Mouse (Mus musculus) CH12.LX (cell line): Measurements from ENCODE around the gene Dclk3. TPM values are rescaled to one million over a fixed set of nuclear protein-coding genes. Genes with fewer than 3 reads are reported as not detected.

Experiments used
- DNase-seq: peaks from one replicate; pipeline ENCODE4 v3.0.0-alpha.2; 2013; ENCODE audit errors: extremely low read depth
- H3K27ac ChIP-seq: 2 replicates; pipeline ENCODE4 v1.5.1; 2012; ENCODE audit warnings: low read depth, mild to moderate bottlenecking, control low read depth, moderate library complexity; ENCODE audit not compliant: insufficient read depth
- H3K27me3 ChIP-seq: replicated peaks from 2 replicates; pipeline ENCODE3; 2012; ENCODE audit warnings: inconsistent platforms
- H3K36me3 ChIP-seq, 2 experiments: replicated peaks in 1 of 2; 2 replicates each; pipeline versions ENCODE3 to v1.6.1; 2012; ENCODE audit warnings: inconsistent platforms in 1 of 2, low read length in 1 of 2, mild to moderate bottlenecking in 1 of 2, mixed read lengths in 1 of 2, moderate library complexity in 1 of 2; ENCODE audit not compliant: control insufficient read depth in 1 of 2, insufficient read depth in 1 of 2
- H3K4me1 ChIP-seq, 2 experiments: 2 replicates each; pipeline ENCODE4 v1.6.1; 2012; ENCODE audit warnings: inconsistent platforms in 1 of 2, moderate library complexity in 1 of 2; ENCODE audit not compliant: insufficient read depth in 2 of 2, control insufficient read depth in 1 of 2
- H3K4me2 ChIP-seq: 2 replicates; pipeline ENCODE4 v1.6.1; 2012; ENCODE audit warnings: low read depth, mild to moderate bottlenecking, control low read depth; ENCODE audit not compliant: poor library complexity, insufficient read depth, severe bottlenecking
- H3K4me3 ChIP-seq, 3 experiments: fragments of 150-350 bp in 1 of 3; sonication (generic) in 1 of 3; replicated peaks in 1 of 3; 2 replicates each; pipeline versions ENCODE3 to v1.5.1; 2011 to 2012; ENCODE audit warnings: low read depth in 2 of 3, low read length in 2 of 3, mild to moderate bottlenecking in 2 of 3, moderate library complexity in 2 of 3, control low read depth in 1 of 3, improper control_type of control experiment in 1 of 3, inconsistent platforms in 1 of 3, mixed read lengths in 1 of 3; ENCODE audit not compliant: poor library complexity in 1 of 3
- H3K79me2 ChIP-seq: replicated peaks from 2 replicates; pipeline ENCODE4 v1.6.1; 2012; ENCODE audit warnings: mild to moderate bottlenecking, moderate library complexity; ENCODE audit not compliant: control insufficient read depth, poor library complexity, insufficient read depth, severe bottlenecking; ENCODE audit errors: extremely low read depth
- H3K9ac ChIP-seq: 2 replicates; pipeline ENCODE4 v1.6.1; 2012; ENCODE audit warnings: low read depth, mild to moderate bottlenecking, control low read depth, moderate library complexity; ENCODE audit not compliant: insufficient read depth
- H3K9me3 ChIP-seq: replicated peaks from 2 replicates; pipeline ENCODE3; 2012; ENCODE audit warnings: low read length, inconsistent platforms, mixed read lengths
- BHLHE40 ChIP-seq: IDR thresholded peaks from 2 replicates; pipeline ENCODE4 v1.6.1; 2011; ENCODE audit warnings: mild to moderate bottlenecking, low read depth, low read length, improper control_type of control experiment
- CHD1 ChIP-seq: IDR thresholded peaks from 2 replicates; pipeline ENCODE4 v1.6.1; 2012; ENCODE audit warnings: low read depth, low read length, improper control_type of control experiment, inconsistent platforms
- E2F4 ChIP-seq: IDR thresholded peaks from 2 replicates; pipeline ENCODE4 v1.6.1; 2011; ENCODE audit warnings: low read depth, low read length, improper control_type of control experiment; ENCODE audit not compliant: insufficient replicate concordance
- HCFC1 ChIP-seq: IDR thresholded peaks from 2 replicates; pipeline ENCODE4 v1.6.1; 2012; ENCODE audit warnings: low read depth, mild to moderate bottlenecking, inconsistent platforms, low read length, improper control_type of control experiment
- IRF4 ChIP-seq: IDR thresholded peaks from 2 replicates; pipeline ENCODE4 v1.6.1; 2014; ENCODE audit warnings: low read depth, mild to moderate bottlenecking, inconsistent platforms, low read length, improper control_type of control experiment
- JUN ChIP-seq: IDR thresholded peaks from 2 replicates; pipeline ENCODE4 v1.6.1; 2011; ENCODE audit warnings: low read depth, mild to moderate bottlenecking, low read length, improper control_type of control experiment, moderate library complexity; ENCODE audit not compliant: insufficient read depth
- JUND ChIP-seq: conservative IDR thresholded peaks from 2 replicates; pipeline ENCODE4 v1.6.1; 2011; ENCODE audit warnings: low read depth, low read length, improper control_type of control experiment
- KAT2A ChIP-seq: IDR thresholded peaks from 2 replicates; pipeline ENCODE4 v1.6.1; 2012; ENCODE audit warnings: low read length, improper control_type of control experiment, inconsistent platforms; ENCODE audit not compliant: insufficient replicate concordance
- MAX ChIP-seq: IDR thresholded peaks from 2 replicates; pipeline ENCODE4 v1.6.1; 2011; ENCODE audit warnings: low read length, improper control_type of control experiment
- MEF2A ChIP-seq: IDR thresholded peaks from 2 replicates; pipeline ENCODE4 v1.6.1; 2014; ENCODE audit warnings: low read depth, mild to moderate bottlenecking, inconsistent platforms, low read length, improper control_type of control experiment, borderline replicate concordance
- PAX5 ChIP-seq: IDR thresholded peaks from 2 replicates; pipeline ENCODE4 v1.6.1; 2012; ENCODE audit warnings: low read length, inconsistent platforms, mixed read lengths
- POLR2A ChIP-seq: IDR thresholded peaks from 2 replicates; pipeline ENCODE4 v1.6.1; 2011; ENCODE audit warnings: low read depth, mild to moderate bottlenecking, improper control_type of control experiment, low read length
- RAD21 ChIP-seq: IDR thresholded peaks from 2 replicates; pipeline ENCODE4 v1.6.1; 2011; ENCODE audit warnings: low read depth, mild to moderate bottlenecking, low read length, improper control_type of control experiment, moderate library complexity
- RCOR1 ChIP-seq: conservative IDR thresholded peaks from 2 replicates; pipeline ENCODE4 v1.6.1; 2012; ENCODE audit warnings: low read depth, mild to moderate bottlenecking, inconsistent platforms, low read length, improper control_type of control experiment
- SIN3A ChIP-seq: IDR thresholded peaks from 2 replicates; pipeline ENCODE4 v1.6.1; 2012; ENCODE audit warnings: low read length, improper control_type of control experiment, inconsistent platforms
- TCF12 ChIP-seq: IDR thresholded peaks from 2 replicates; pipeline ENCODE4 v1.6.1; 2014; ENCODE audit warnings: low read depth, mild to moderate bottlenecking, inconsistent platforms, low read length, improper control_type of control experiment
- UBTF ChIP-seq: IDR thresholded peaks from 2 replicates; pipeline ENCODE4 v1.6.1; 2012; ENCODE audit warnings: low read depth, mild to moderate bottlenecking, inconsistent platforms, low read length, improper control_type of control experiment, moderate library complexity
- ZC3H11A ChIP-seq: IDR thresholded peaks from 2 replicates; pipeline ENCODE4 v1.6.1; 2012; ENCODE audit warnings: low read depth, mild to moderate bottlenecking, inconsistent platforms, low read length, improper control_type of control experiment
- ZKSCAN1 ChIP-seq: IDR thresholded peaks from 2 replicates; pipeline ENCODE4 v1.6.1; 2012; ENCODE audit warnings: low read depth, inconsistent platforms, low read length, improper control_type of control experiment, borderline replicate concordance
- dilution Hi-C: fragments of 300-500 bp; cut with MboI; formaldehyde crosslinking; loops from 2 replicates; pipeline ENCODE4 v1.14.3; 2020; ENCODE audit warnings: low sequenced_read_pairs; ENCODE audit not compliant: extremely low pct_unique_long_range_greater_than_20kb, extremely low pct_ligation_motif_present
- in situ Hi-C: fragments of 300-500 bp; cut with MboI; formaldehyde crosslinking; loops from 3 replicates; pipeline ENCODE4 v1.14.3; 2019; ENCODE audit warnings: low sequenced_read_pairs, low pct_ligation_motif_present, low pct_unique_long_range_greater_than_20kb, mixed read lengths
- polyA plus RNA-seq: library from polyadenylated mRNA; unstranded; fragments of >175 nt; gene quantifications from 2 replicates; pipeline ENCODE4 v1.2.1, GENCODE M21; 2012; ENCODE audit warnings: low read depth; ENCODE audit not compliant: insufficient read length
- total RNA-seq, 2 experiments: library from RNA; depleted of rRNA; stranded (reverse); fragments of 300-350 nt in 1 of 2; fragments of >200 nt in 1 of 2; gene quantifications; 2 replicates each; pipeline ENCODE4 v1.2.3; 2012 to 2014

Gene Dclk3
- total and polyA plus RNA-seq, 3 experiments = 0.17 to 1.1 (median 0.33) TPM

DNA sequence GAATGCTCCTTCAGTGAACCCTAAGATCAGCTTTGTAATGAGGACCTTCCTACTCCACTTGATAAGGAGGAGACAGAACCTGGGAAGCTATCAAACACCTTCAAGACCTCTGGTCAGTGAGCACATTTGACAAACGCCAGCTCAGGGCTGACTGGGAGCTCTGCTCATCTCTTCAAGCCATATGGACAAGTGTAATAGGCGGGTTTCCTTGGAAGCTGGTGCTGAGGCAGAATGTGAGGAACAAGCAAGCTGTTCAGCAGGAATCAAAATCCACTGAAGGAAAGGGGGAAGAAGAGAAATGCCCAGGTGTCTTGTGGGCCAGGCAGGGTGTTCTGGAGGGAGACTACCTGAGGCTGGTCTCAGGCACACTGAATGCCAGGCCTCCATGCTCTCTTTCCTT lies 17.0 kb upstream of the Dclk3 start:
- dilution Hi-C loops = no loop called here
- no peak overlapping the region for H3K4me3 ChIP-seq
- in situ Hi-C loops = loop anchor here (10.0 kb wide), 1 partner anchor 53 kb away; no protein-coding TSS in a partner anchor
- no peak for DNase-seq
- H3K27ac ChIP-seq = no peak overlapping the region
- no peaks in the 10 kb centered on the region for H3K36me3 ChIP-seq
- H3K79me2 ChIP-seq = no peaks in the 10 kb centered on the region
- H3K4me2 ChIP-seq = no peak overlapping the region
- H3K4me1 ChIP-seq = no peaks in the 10 kb centered on the region
- H3K9me3 ChIP-seq = no peaks in the 10 kb centered on the region
- no peak overlapping the region for H3K9ac ChIP-seq
- H3K27me3 ChIP-seq = no peaks in the 10 kb centered on the region
- TF ChIP-seq RCOR1 (no peak), CHD1 (no peak)

DNA sequence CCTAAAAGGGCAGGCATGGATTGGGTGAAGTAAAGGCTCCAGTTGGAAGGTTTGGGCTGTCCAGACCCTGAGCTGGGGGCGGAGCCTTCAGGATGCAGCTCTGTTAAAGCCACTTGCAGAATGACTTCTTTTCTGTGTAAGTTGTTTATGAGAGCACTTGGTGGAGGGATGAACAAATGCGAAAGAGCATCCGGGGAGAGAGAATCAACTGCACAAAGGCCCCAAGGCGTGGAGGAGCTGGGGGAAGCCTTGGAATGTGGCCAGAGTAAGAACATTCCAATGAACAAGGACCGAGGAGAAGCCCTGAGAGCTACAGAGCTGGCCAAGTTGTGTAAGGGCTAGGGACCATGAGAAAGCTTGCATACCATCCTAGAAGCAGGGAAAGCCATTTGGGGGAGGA lies 16.3 kb upstream of the Dclk3 start:
- in situ Hi-C loops (loop anchor here (10.0 kb wide), 1 partner anchor 52 kb away; no protein-coding TSS in a partner anchor), dilution Hi-C loops (no loop called here)
- H3K4me2 ChIP-seq = no peak overlapping the region
- TF ChIP-seq ZC3H11A (no peak), E2F4 (no peak), KAT2A (no peak), HCFC1 (no peak), MAX (no peak), JUND (no peak), MEF2A (no peak), BHLHE40 (no peak), PAX5 (no peak), SIN3A (no peak), RAD21 (no peak), IRF4 (no peak), POLR2A (no peak), ZKSCAN1 (no peak), TCF12 (no peak), UBTF (no peak), JUN (no peak)
- no peak overlapping the region for H3K9ac ChIP-seq
- H3K4me3 ChIP-seq = no peak overlapping the region
- H3K36me3 ChIP-seq = no peaks in the 10 kb centered on the region
- H3K27ac ChIP-seq = no peak overlapping the region
- no peak for DNase-seq
- H3K27me3 ChIP-seq = no peaks in the 10 kb centered on the region
- no peaks in the 10 kb centered on the region for H3K79me2 ChIP-seq
- no peaks in the 10 kb centered on the region for H3K4me1 ChIP-seq
- no peaks in the 10 kb centered on the region for H3K9me3 ChIP-seq
